Mouse (Mus musculus) brain, adult 2 months (tissue): ENCODE measurements around the gene Klhl5.

ENCODE experiments used
- DNase-seq: peaks from one replicate; pipeline ENCODE4 v3.0.0; 2011; ENCODE audit warnings: low read depth, low spot score

Klhl5 gene

DNA sequence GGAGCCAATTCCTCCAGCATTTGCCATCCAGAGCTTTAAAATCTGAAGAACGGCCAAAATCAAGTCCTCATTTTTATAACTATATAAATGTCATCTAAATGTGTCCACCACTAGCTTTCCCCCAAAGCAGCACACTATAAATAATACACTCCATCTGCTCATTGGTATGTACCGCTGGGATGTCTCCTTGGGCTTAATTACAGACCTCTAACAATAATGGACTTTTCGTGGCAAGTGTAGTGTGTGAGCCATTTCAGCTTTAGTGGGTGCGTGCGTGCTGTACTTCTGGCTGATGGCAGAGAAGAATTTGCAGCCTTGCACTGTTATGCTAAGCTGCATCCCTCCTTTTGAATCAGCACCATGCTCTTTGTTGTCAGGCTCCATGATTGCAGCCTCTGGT lies 84.3 kb downstream of the Klhl5 start:
- peak; percentile 75 for DNase-seq

DNA sequence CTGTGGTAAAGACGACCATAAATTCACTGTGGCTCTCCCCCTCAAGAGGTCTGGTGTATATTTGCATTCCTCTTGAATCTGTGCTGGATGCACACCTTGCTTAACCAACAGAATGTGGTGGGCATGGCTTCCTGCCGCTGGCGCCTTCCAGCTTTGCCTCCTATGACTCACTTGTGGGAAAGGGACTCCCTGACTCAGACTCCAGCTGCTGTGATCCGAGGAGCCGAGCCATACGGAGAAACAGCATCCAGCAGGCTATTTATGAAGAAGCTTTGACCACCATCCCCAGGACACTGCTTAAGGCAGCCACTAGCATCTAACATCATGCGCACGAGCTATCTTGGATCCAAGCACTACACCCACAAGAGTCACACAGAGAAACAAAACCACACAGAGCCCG lies 87.1 kb downstream of the Klhl5 start:
- DNase-seq: peak; percentile 89

DNA sequence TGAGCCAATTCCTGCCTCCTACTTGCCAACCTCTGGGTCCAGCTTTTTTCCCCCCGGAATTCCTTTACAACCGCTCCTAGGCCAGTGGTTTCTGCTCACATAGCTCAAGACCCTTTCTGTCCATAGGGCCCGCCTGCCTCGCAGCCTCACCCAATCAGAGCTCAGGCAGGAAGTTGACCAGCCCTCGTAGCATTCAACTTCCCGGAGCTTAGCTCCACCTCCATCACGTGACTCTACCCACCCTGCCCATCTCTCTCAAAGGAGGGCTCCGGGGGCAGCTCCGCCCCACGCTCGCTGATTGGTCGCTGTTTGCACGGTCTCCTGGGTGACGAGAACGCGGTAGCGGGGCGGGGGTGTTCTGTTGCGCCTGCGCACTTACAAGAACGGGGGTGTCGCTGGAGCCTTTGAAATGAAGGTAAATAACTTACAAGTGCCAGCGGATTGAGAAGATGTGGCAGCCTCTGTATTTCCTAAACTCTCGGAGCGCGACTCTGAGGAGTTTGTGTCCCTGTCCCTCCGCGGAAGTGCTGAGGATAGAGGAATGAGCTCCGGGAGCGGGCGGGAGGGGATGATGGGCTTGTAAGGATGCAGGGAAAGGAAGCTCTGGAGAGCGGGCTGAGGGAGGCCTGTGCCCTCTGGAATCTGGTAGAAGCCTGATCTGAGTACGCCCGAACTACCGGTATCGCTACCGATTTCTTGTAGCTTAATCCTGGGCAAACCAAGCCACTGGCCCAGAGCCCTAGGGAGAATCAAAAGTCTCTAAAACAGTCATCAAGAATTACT lies 92.2 kb downstream of the Klhl5 start, which contains the start of gene Wdr19:
Gene Wdr19, plus strand, starts transcription at position 351 of the 783 bp plus-strand sequence.
- DNase-seq: peak; percentile 100

DNA sequence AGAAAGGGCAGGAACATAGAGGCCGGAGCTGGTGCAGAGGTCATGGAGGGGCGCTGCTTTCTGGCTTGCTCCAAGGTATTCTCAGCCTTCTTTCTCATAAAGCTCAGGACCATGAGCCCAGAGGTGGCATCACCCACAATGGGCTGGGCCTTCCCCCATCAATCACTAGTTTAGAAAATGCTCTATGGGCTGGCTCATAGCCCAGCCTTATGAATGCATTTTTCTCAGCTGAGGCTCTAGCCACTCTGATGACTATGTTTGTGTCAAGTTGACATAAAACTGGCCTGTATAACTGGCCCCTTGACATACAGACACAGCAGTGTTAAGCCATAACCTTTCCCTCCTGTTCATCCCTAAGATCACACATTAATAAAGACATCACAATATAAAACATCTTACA lies 97.4 kb downstream of the Klhl5 start:
- no peak for DNase-seq

DNA sequence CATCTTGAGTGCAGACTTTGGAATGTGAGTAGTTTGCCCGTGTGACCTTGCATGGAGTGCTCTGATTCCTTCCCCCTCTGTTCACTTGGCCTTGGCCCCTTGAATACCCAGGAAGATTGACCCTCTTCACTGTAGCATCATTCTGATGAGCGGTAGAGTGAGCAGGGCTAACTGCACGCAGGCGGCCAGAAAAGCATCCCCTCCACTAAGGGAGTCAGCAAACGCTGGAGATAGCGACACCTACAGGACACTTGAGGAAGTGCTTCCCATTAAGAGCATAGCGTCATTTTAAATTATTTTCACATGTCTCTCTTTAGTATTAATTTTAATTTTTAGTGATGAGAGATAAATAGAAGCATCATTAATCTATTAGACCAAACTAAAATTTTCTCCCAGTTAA lies 106.0 kb downstream of the Klhl5 start:
- DNase-seq: peak; percentile 72
